Mouse (Mus musculus): ENCODE results near the gene Taok3. TPM values are rescaled to one million over a fixed set of nuclear protein-coding genes. Genes with fewer than 3 reads are reported as not detected.

Taok3 gene
- polyA plus RNA-seq, 2 experiments: 7.4 to 14.3 TPM

DNA sequence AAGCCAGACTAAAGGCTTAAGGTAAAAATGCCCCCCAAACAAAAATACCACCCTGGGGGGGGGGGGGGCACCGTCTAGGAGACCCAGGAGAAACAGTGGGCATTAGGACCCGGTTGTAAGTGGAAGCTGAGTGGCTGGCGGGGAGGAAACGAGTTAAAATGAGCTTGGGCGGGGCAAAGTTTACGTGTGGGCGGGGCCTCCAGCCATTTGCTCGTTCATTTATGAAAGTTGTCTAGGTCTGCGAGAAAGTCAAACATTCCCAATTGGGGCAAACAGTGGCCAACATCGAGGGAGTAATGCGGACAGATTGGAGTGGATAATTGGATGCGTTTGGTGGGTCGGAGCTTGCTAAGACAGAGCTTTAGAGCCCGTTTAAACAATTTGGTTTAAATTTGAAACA, 193.5 kb downstream of the Taok3 start:
- no peaks in the 10 kb centered on the region for H3K36me3 ChIP-seq (ENCODE audit: control insufficient read depth, insufficient read depth, low read length)
- H3K9ac ChIP-seq (ENCODE audit: low read depth, low read length, severe bottlenecking): no peak overlapping the region
- H3K27me3 ChIP-seq (ENCODE audit: control insufficient read depth, insufficient read depth, low read length): no peaks in the 10 kb centered on the region
- H3K9me3 ChIP-seq (ENCODE audit: control insufficient read depth, low read length): no peaks in the 10 kb centered on the region
- peaks cover 9% of the 10 kb centered on the region for H3K4me1 ChIP-seq (ENCODE audit: control insufficient read depth, insufficient read depth, low read length)
- no peak for TF ChIP-seq POLR2A (IDR thresholded peaks at IDR 0.05; ENCODE audit: borderline replicate concordance, extremely low read depth, insufficient read depth, insufficient read length)
- 12% methylated on average over 14 of the region's 14 CpGs for WGBS
- no peak overlapping the region for H3K27ac ChIP-seq (replicated peaks; ENCODE audit: low read depth, low read length)
- ATAC-seq (ENCODE audit: low FRiP score, low read depth) (no peak), DNase-seq (ENCODE audit: low spot score) (peak; percentile 58)
- peak overlapping the region; percentile 43 for H3K4me2 ChIP-seq (replicated peaks; ENCODE audit: low read depth, low read length, severe bottlenecking)
- peak overlapping the region; percentile 22 for H3K4me3 ChIP-seq (replicated peaks; ENCODE audit: low read length)

GRCm38 (mm10) chr5:117313909-117314308, 194.0 kb downstream of the Taok3 start:
- 29% methylated on average over 10 of the region's 10 CpGs for WGBS
- no peak for TF ChIP-seq POLR2A (IDR thresholded peaks at IDR 0.05; ENCODE audit: borderline replicate concordance, extremely low read depth, insufficient read depth, insufficient read length)
- Histone ChIP-seq H3K9ac (ENCODE audit: low read depth, low read length, severe bottlenecking) (no peak overlapping the region), H3K27ac (replicated peaks; ENCODE audit: low read depth, low read length) (peak overlapping the region; percentile 41; the same call in 1 of the 2 replicates), H3K4me1 (ENCODE audit: control insufficient read depth, insufficient read depth, low read length) (peaks cover 9% of the 10 kb centered on the region), H3K27me3 (ENCODE audit: control insufficient read depth, insufficient read depth, low read length) (no peaks in the 10 kb centered on the region), H3K36me3 (ENCODE audit: control insufficient read depth, insufficient read depth, low read length) (no peaks in the 10 kb centered on the region), H3K4me3 (replicated peaks; ENCODE audit: low read length) (peak overlapping the region; percentile 22), H3K4me2 (replicated peaks; ENCODE audit: low read depth, low read length, severe bottlenecking) (peak overlapping the region; percentile 43), H3K9me3 (ENCODE audit: control insufficient read depth, low read length) (no peaks in the 10 kb centered on the region)
- ATAC-seq (ENCODE audit: low FRiP score, low read depth) (no peak), DNase-seq (ENCODE audit: low spot score) (no peak)

DNA sequence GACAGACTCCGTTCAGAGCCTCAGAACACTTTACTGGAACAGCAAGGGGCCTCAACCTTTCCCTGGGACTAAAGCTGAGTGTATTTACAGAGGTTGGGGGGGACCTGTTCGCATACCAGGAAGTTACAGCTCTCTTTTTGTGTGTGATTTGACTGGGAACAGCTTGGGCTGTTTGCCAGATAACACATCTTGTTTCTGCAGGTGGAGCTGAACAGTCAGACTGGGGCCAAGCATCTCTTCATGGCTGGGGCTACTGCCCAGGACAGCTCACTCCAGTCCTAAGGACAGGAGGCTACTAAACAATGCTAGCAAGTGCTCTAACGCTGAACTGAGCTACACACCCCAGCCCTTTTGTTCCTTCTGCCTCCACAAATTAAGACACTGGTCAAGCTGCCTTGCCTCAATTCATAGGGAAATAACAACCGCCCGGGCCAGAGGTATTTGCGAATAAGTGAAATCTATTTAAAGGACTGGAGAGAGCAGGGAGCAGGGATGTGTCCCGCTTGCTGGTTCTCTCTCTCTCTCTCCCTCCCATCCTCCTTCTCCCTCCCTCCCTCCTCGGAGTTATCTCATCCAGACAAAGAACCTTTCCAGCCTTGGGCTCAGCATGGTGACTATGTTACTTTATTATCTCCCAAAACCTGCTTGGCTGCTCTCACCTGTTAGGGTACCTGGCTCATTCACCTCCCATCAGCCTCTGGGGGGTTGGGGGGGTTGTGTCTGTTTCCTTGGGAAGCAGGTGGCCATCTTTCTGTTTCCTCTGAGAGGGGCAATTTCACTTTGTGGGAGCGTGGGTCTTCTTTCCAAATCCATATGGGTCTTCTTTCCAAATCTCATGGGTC, 194.9 kb downstream of the Taok3 start:
- no peak for TF ChIP-seq POLR2A (IDR thresholded peaks at IDR 0.05; ENCODE audit: borderline replicate concordance, extremely low read depth, insufficient read depth, insufficient read length)
- no peak overlapping the region for H3K9ac ChIP-seq (ENCODE audit: low read depth, low read length, severe bottlenecking)

DNA sequence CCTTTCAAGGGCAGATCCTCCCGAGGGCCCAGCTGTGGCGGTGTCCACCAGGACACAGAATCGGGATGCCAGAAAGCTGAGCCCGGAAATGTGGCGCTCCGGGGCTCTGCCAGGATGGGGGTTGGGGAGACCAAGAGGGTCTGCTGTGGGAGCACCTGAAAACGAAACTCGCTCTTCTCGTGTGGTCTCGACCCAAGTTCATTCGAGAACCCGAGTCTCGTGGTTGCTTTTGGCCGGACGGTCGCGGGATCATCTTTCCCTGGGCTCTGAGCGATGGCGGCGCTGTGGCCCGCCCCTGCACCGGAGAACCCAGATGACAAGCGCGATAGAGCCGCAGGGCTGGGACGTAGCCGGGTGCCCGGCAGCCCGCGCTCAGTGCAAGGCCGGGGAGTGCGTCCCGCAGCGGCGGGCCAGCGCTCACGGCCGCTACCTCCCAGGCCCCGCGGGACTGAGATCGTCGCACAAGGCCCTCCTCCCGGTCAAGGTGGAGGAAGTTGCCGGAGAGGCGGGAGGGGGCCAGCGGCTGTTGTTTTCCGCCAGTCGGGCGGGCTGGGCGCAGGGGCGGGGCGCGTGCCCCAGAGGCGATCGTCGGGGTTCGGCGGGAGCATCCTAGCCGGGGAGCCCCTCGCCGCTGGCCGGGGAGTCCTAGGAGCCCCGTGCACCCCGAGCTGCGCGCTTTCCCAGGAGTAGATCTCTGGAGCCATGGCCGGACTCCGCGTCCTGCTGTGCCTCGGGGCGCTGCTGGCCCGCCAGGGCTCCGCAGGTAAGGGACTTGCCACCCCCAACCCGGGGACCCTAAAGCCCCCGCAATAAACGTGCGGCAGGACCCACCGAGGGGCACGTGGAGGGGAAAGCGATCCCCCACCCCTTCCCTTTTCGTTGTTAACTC, 199.1 kb downstream of the Taok3 start, which contains the start of gene Vsig10:
TSS of gene Vsig10 (plus strand) at position 343 of the 889 bp plus-strand sequence.
- WGBS: under 1% methylated on average over 66 of the region's 81 CpGs
- Histone ChIP-seq H3K4me2 (replicated peaks; ENCODE audit: low read depth, low read length, severe bottlenecking) (peak within 1 kb of the TSS; percentile 97), H3K36me3 (ENCODE audit: control insufficient read depth, insufficient read depth, low read length) (no peaks in the 10 kb centered on the region), H3K27me3 (ENCODE audit: control insufficient read depth, insufficient read depth, low read length) (no peaks in the 10 kb centered on the region), H3K4me3 (replicated peaks; ENCODE audit: low read length) (peak within 1 kb of the TSS; percentile 71), H3K9me3 (ENCODE audit: control insufficient read depth, low read length) (no peaks in the 10 kb centered on the region), H3K4me1 (ENCODE audit: control insufficient read depth, insufficient read depth, low read length) (peaks cover 7% of the 10 kb centered on the region), H3K9ac (ENCODE audit: low read depth, low read length, severe bottlenecking) (peak within 1 kb of the TSS; percentile 77), H3K27ac (replicated peaks; ENCODE audit: low read depth, low read length) (peak within 1 kb of the TSS; percentile 48; the same call in 1 of the 2 replicates)
- peak; percentile 71 for ATAC-seq (ENCODE audit: low FRiP score, low read depth)
- TF ChIP-seq POLR2A (IDR thresholded peaks at IDR 0.05; ENCODE audit: borderline replicate concordance, extremely low read depth, insufficient read depth, insufficient read length): 0 out of 2 replicates have a peak, but pooled peaks have one; percentile 48
- DNase-seq (ENCODE audit: low spot score): peak; percentile 35

More for the DNA sequence above, 194.9 kb downstream of the Taok3 start:
- Histone ChIP-seq H3K36me3 (ENCODE audit: control insufficient read depth, insufficient read depth, low read length) (no peaks in the 10 kb centered on the region), H3K9me3 (ENCODE audit: control insufficient read depth, low read length) (no peaks in the 10 kb centered on the region), H3K27me3 (ENCODE audit: control insufficient read depth, insufficient read depth, low read length) (no peaks in the 10 kb centered on the region), H3K27ac (replicated peaks; ENCODE audit: low read depth, low read length) (0 out of 2 replicates have a peak overlapping the region, but pooled peaks have one; percentile 41), H3K4me1 (ENCODE audit: control insufficient read depth, insufficient read depth, low read length) (peaks cover 9% of the 10 kb centered on the region), H3K4me3 (replicated peaks; ENCODE audit: low read length) (no peak overlapping the region), H3K4me2 (replicated peaks; ENCODE audit: low read depth, low read length, severe bottlenecking) (peak overlapping the region; percentile 43; the same call in 1 of the 2 replicates)
- WGBS: 25% methylated on average over 9 of the region's 9 CpGs
- ATAC-seq (ENCODE audit: low FRiP score, low read depth) (peak; percentile 24; the same call in 1 of the 2 replicates), DNase-seq (ENCODE audit: low spot score) (peak; percentile 58)

GRCm38 (mm10) chr5:117323751-117324150, 203.8 kb downstream of the Taok3 start:
- no peak for TF ChIP-seq POLR2A (IDR thresholded peaks at IDR 0.05; ENCODE audit: borderline replicate concordance, extremely low read depth, insufficient read depth, insufficient read length)
- ATAC-seq (ENCODE audit: low FRiP score, low read depth): no peak
- 83% methylated on average over 9 of the region's 9 CpGs for WGBS
- no peak overlapping the region for H3K9ac ChIP-seq (ENCODE audit: low read depth, low read length, severe bottlenecking)
- no peaks in the 10 kb centered on the region for H3K4me1 ChIP-seq (ENCODE audit: control insufficient read depth, insufficient read depth, low read length)
- H3K9me3 ChIP-seq (ENCODE audit: control insufficient read depth, low read length): no peaks in the 10 kb centered on the region
- no peak for DNase-seq (ENCODE audit: low spot score)
- H3K27me3 ChIP-seq (ENCODE audit: control insufficient read depth, insufficient read depth, low read length): no peaks in the 10 kb centered on the region
- H3K4me3 ChIP-seq (replicated peaks; ENCODE audit: low read length): no peak overlapping the region
- H3K36me3 ChIP-seq (ENCODE audit: control insufficient read depth, insufficient read depth, low read length): no peaks in the 10 kb centered on the region
- H3K4me2 ChIP-seq (replicated peaks; ENCODE audit: low read depth, low read length, severe bottlenecking): no peak overlapping the region
- no peak overlapping the region for H3K27ac ChIP-seq (replicated peaks; ENCODE audit: low read depth, low read length)

Other genes starting within 250 kb of the Taok3 start
- 74.7 and 91.8 TPM in 2 replicates for gene Suds3, start 4.0 kb upstream of the Taok3 start, polyA plus RNA-seq (2012; rRNA removed)
- 43.8 and 46.3 TPM in 2 replicates for gene Suds3, start 4.0 kb upstream of the Taok3 start, polyA plus RNA-seq (2014; fragmentation: Nextera tagmentation; extraction: Ambion mirVana)
- 547 and 736 TPM in 2 replicates for gene Pebp1, start 167.5 kb downstream of the Taok3 start, polyA plus RNA-seq (2012; rRNA removed)
- 706 and 740 TPM in 2 replicates for gene Pebp1, start 167.5 kb downstream of the Taok3 start, polyA plus RNA-seq (2014; fragmentation: Nextera tagmentation; extraction: Ambion mirVana)
- gene Vsig10, start 199.0 kb downstream of the Taok3 start, polyA plus RNA-seq (2012; rRNA removed): 10.3 and 14.0 TPM in 2 replicates
- 4.5 and 6.8 TPM in 2 replicates for gene Vsig10, start 199.0 kb downstream of the Taok3 start, polyA plus RNA-seq (2014; fragmentation: Nextera tagmentation; extraction: Ambion mirVana)
- 59.5 and 81.6 TPM in 2 replicates for gene Wsb2, start 237.2 kb downstream of the Taok3 start, polyA plus RNA-seq (2012; rRNA removed)
- 66.2 and 69.4 TPM in 2 replicates for gene Wsb2, start 237.2 kb downstream of the Taok3 start, polyA plus RNA-seq (2014; fragmentation: Nextera tagmentation; extraction: Ambion mirVana)